Mouse (Mus musculus) liver, adult 2 months (tissue): ENCODE measurements around the gene Wdr31.
A peak's percentile ranks its signal among the peaks of the same experiment; 100 is the strongest.

Experiments
- CTCF ChIP-seq: fragments of 200-500 bp; IDR thresholded peaks from 2 replicates; pipeline ENCODE4 v1.5.1; 2011; ENCODE audit warnings: low read depth, low read length, control low read depth
- POLR2A ChIP-seq: fragments of 200-500 bp; IDR thresholded peaks from 2 replicates; pipeline ENCODE4 v1.6.1; 2011; ENCODE audit warnings: low read length, control low read depth; ENCODE audit not compliant: insufficient read depth; ENCODE audit errors: extremely low read depth

- no peak for TF ChIP-seq CTCF
- peak; percentile 27; the same call in 1 of the 2 replicates for TF ChIP-seq POLR2A
Measured at GRCm38 (mm10) chr4:62518416-62519121, 47.9 kb upstream of the Wdr31 start.
